Mouse (Mus musculus) small intestine, adult 2 months (tissue): ENCODE measurements at regions not wholly inside any gene's neighbourhood (a gene's known extent, or its start where the extent isn't known, plus 50 kb on each side); places are given as distances from the start of the nearest gene placed in this dataset.

Source experiments
- CTCF ChIP-seq: fragments of 200-500 bp; IDR thresholded peaks from 2 replicates; pipeline ENCODE4 v1.5.1; 2012; ENCODE audit warnings: low read depth, mild to moderate bottlenecking, control low read depth, inconsistent platforms, low read length, moderate library complexity, mixed read lengths; ENCODE audit not compliant: insufficient replicate concordance, insufficient read length; ENCODE audit errors: extremely low read depth
- POLR2A ChIP-seq: fragments of 200-500 bp; IDR thresholded peaks from 2 replicates; pipeline ENCODE4 v1.6.1; 2012; ENCODE audit warnings: low read depth, mild to moderate bottlenecking, control low read depth, inconsistent platforms, low read length, moderate library complexity

- TF ChIP-seq CTCF, result no peak
- no peak for TF ChIP-seq POLR2A
These were observed 327.9 kb downstream of the Adamts20 start for GRCm38 (mm10) chr15:94137159-94137952.
